Mouse (Mus musculus): Measurements from ENCODE around the gene Ugt1a8. TPM values are rescaled to one million over a fixed set of nuclear protein-coding genes. Genes with fewer than 3 reads are reported as not detected.

Ugt1a8 gene
- total and polyA plus RNA-seq, 2 experiments from 2014 or later = not detected

DNA sequence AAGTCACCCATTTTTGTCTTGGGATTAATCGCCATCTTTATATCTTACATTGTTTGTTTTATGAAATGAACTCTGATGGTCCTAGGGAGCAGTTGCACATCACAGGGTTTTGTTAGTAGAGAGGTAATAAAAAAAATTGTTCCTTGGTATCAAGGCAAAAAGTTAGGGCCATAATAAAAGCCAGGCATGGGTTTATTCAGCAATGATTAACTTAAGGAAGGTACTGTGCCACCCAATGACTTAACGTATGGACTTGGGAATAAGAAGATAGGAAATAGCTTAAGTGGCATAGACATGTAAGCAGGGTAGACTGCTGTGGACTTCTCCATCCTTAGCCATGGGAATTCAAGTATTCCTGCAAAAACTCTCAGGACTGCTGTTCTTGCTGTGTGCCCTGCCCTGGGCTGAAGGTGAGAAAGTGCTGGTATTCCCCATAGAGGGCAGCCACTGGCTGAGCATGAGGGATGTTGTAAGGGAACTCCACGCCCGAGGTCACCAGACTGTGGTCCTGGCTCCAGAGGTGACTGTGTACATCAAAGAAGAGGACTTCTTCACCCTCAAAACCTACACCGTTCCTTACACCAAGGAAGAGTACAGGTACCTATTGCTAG, 98.8 kb downstream of the Ugt1a8 start:
- no peak for ATAC-seq
- 88% methylated on average over 5 of the region's 5 CpGs for WGBS
- Histone ChIP-seq H3K4me2 (ENCODE audit: low read depth, low read length) (no peak overlapping the region), H3K4me3 (ENCODE audit: low read length) (no peak overlapping the region), H3K36me3 (ENCODE audit: insufficient read depth, low read length) (no peaks in the 10 kb centered on the region), H3K27me3 (ENCODE audit: insufficient read depth, low read length) (no peaks in the 10 kb centered on the region), H3K9ac (replicated peaks; ENCODE audit: low read length) (no peak overlapping the region), H3K9me3 (ENCODE audit: low read length) (no peaks in the 10 kb centered on the region), H3K27ac (no peak overlapping the region), H3K4me1 (ENCODE audit: insufficient read depth, low read length) (no peaks in the 10 kb centered on the region)
- no peak for DNase-seq (ENCODE audit: low spot score)
- TF ChIP-seq CTCF (IDR thresholded peaks at IDR 0.05; ENCODE audit: low read depth) = no peak

DNA sequence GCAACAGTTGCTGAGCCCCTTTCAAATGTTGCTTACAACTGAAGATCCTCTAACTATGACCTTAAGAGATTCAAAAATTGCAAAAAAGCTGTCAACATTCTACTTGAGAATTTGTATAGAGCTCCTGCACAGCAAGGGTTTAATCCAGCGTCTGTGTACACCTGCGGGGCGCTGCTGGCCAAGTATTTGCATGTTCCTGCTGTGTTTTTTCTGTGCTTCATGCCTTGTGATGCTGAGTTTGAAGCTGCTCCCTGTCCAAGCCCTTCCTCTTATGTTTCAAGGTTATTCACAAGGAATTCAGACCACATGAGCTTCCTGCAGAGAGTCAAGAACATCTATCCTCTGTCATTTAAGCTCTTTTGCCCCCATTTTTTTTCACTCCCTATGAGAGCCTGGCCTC, 104.5 kb downstream of the Ugt1a8 start:
- H3K9me3 ChIP-seq (ENCODE audit: low read length) = no peaks in the 10 kb centered on the region
- H3K4me1 ChIP-seq (ENCODE audit: insufficient read depth, low read length) = no peaks in the 10 kb centered on the region
- no peak for TF ChIP-seq CTCF (IDR thresholded peaks at IDR 0.05; ENCODE audit: low read depth)
- WGBS = 62% methylated on average over 3 of the region's 3 CpGs
- no peak overlapping the region for H3K4me3 ChIP-seq (ENCODE audit: low read length)
- H3K27ac ChIP-seq = no peak overlapping the region
- no peaks in the 10 kb centered on the region for H3K27me3 ChIP-seq (ENCODE audit: insufficient read depth, low read length)
- no peak overlapping the region for H3K9ac ChIP-seq (replicated peaks; ENCODE audit: low read length)
- ATAC-seq = no peak
- no peaks in the 10 kb centered on the region for H3K36me3 ChIP-seq (ENCODE audit: insufficient read depth, low read length)
- H3K4me2 ChIP-seq (ENCODE audit: low read depth, low read length) = no peak overlapping the region
- DNase-seq (ENCODE audit: low spot score) = no peak

DNA sequence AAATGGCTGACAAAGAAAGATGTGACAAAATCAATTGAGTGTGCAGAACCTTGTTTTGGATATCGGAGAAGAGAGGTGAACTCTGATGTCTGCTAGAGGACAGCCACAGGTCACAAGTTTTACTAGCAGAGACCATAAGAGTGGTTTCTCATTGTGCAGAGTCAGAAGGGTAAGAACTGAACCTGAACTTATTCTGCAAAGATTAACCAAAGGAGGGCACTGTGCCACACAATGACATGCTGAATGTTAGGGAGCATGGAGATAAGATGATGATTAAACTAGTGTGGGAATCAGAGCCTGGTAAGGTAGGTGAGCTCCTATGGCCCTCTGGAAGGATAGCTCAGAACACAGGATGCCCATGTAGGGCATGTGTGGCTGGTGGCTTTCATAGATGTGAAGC, 108.1 kb downstream of the Ugt1a8 start:
- Histone ChIP-seq H3K4me1 (ENCODE audit: insufficient read depth, low read length) (no peaks in the 10 kb centered on the region), H3K27ac (no peak overlapping the region), H3K9ac (replicated peaks; ENCODE audit: low read length) (no peak overlapping the region), H3K4me2 (ENCODE audit: low read depth, low read length) (no peak overlapping the region), H3K36me3 (ENCODE audit: insufficient read depth, low read length) (no peaks in the 10 kb centered on the region), H3K27me3 (ENCODE audit: insufficient read depth, low read length) (no peaks in the 10 kb centered on the region), H3K4me3 (ENCODE audit: low read length) (no peak overlapping the region), H3K9me3 (ENCODE audit: low read length) (no peaks in the 10 kb centered on the region)
- no peak for TF ChIP-seq CTCF (IDR thresholded peaks at IDR 0.05; ENCODE audit: low read depth)
- ATAC-seq = no peak
- WGBS = 86% methylated on average over 1 of the region's 1 CpGs
- no peak for DNase-seq (ENCODE audit: low spot score)

DNA sequence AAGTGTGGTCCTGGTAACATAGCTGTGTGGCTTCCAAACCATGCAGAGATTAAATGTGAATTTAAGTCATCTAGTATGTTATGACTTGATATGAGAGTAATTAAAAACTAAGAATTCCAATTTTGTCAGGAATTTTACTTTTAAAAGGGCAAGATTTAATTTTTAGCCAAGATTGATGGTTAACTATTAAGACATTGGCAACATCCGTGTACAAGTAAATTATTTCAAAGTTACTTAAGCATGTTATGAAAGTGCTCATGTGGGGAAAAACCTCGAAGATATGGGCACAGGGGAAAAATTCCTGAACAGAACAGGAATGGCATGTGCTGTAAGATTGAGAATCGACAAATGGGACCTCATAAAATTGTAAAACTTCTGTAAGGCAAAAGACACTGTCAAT, 109.8 kb downstream of the Ugt1a8 start:
- no peak for TF ChIP-seq CTCF (IDR thresholded peaks at IDR 0.05; ENCODE audit: low read depth)
- Histone ChIP-seq H3K27ac (no peak overlapping the region), H3K4me1 (ENCODE audit: insufficient read depth, low read length) (no peaks in the 10 kb centered on the region), H3K36me3 (ENCODE audit: insufficient read depth, low read length) (no peaks in the 10 kb centered on the region), H3K27me3 (ENCODE audit: insufficient read depth, low read length) (no peaks in the 10 kb centered on the region), H3K9ac (replicated peaks; ENCODE audit: low read length) (no peak overlapping the region), H3K4me2 (ENCODE audit: low read depth, low read length) (no peak overlapping the region), H3K9me3 (ENCODE audit: low read length) (no peaks in the 10 kb centered on the region), H3K4me3 (ENCODE audit: low read length) (no peak overlapping the region)
- DNase-seq (ENCODE audit: low spot score) (no peak), ATAC-seq (no peak)
- WGBS = 72% methylated on average over 3 of the region's 3 CpGs

DNA sequence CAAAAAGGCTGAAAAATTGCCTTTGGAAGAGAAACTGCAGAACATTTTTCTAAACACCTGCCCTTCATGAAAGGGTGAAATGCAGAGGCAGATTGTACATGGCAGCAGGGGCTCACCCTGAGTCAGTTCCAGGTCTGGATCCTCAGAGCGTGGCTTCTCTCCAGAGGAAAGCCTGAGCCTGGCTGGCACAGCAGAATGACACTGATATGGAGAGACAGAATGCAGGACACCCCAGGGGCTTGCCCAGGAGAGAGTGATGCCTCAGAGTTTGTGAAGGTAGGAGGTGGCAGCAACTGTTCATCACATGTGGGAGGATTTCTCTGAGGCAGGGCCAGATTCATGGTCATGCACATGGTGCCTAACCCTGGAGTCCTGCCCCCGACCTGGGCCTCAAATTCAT, 112.4 kb downstream of the Ugt1a8 start:
- no peak for TF ChIP-seq CTCF (IDR thresholded peaks at IDR 0.05; ENCODE audit: low read depth)
- Histone ChIP-seq H3K4me3 (ENCODE audit: low read length) (no peak overlapping the region), H3K9ac (replicated peaks; ENCODE audit: low read length) (no peak overlapping the region), H3K36me3 (ENCODE audit: insufficient read depth, low read length) (no peaks in the 10 kb centered on the region), H3K27me3 (ENCODE audit: insufficient read depth, low read length) (no peaks in the 10 kb centered on the region), H3K9me3 (ENCODE audit: low read length) (no peaks in the 10 kb centered on the region), H3K4me2 (ENCODE audit: low read depth, low read length) (no peak overlapping the region), H3K4me1 (ENCODE audit: insufficient read depth, low read length) (no peaks in the 10 kb centered on the region; the same call in 1 of the 2 replicates), H3K27ac (no peak overlapping the region)
- ATAC-seq (no peak), DNase-seq (ENCODE audit: low spot score) (no peak)
- 53% methylated on average over 2 of the region's 2 CpGs for WGBS

DNA sequence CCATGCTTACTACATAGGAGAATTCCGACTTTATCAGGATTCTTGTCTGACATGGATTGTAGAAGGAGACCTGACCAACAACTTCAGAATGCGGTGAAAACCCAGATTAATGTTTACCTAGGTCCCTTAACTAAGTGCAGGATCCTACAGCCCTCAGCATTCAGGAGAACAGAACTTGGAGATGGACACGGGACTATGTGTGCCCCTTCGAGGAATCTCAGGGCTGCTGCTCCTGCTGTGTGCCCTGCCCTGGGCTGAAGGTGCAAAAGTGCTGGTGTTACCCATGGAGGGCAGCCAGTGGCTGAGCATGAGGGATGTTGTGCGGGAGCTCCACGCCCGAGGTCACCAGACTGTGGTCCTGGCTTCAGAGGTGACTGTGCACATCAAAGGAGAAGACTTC, 112.8 kb downstream of the Ugt1a8 start, which contains the start of gene Ugt1a2:
Gene Ugt1a2, plus strand, starts transcription at position 146 of the 400 bp plus-strand sequence.
- no peak for ATAC-seq
- TF ChIP-seq CTCF (IDR thresholded peaks at IDR 0.05; ENCODE audit: low read depth) = no peak
- no peak for DNase-seq (ENCODE audit: low spot score)
- Histone ChIP-seq H3K36me3 (ENCODE audit: insufficient read depth, low read length) (no peaks in the 10 kb centered on the region), H3K4me1 (ENCODE audit: insufficient read depth, low read length) (peaks cover 4% of the 10 kb centered on the region; the same call in 1 of the 2 replicates), H3K27me3 (ENCODE audit: insufficient read depth, low read length) (no peaks in the 10 kb centered on the region), H3K4me2 (ENCODE audit: low read depth, low read length) (no peak within 1 kb of the TSS), H3K4me3 (ENCODE audit: low read length) (no peak within 1 kb of the TSS), H3K9me3 (ENCODE audit: low read length) (no peaks in the 10 kb centered on the region), H3K9ac (replicated peaks; ENCODE audit: low read length) (no peak within 1 kb of the TSS), H3K27ac (no peak within 1 kb of the TSS)
- WGBS = 86% methylated on average over 7 of the region's 7 CpGs

DNA sequence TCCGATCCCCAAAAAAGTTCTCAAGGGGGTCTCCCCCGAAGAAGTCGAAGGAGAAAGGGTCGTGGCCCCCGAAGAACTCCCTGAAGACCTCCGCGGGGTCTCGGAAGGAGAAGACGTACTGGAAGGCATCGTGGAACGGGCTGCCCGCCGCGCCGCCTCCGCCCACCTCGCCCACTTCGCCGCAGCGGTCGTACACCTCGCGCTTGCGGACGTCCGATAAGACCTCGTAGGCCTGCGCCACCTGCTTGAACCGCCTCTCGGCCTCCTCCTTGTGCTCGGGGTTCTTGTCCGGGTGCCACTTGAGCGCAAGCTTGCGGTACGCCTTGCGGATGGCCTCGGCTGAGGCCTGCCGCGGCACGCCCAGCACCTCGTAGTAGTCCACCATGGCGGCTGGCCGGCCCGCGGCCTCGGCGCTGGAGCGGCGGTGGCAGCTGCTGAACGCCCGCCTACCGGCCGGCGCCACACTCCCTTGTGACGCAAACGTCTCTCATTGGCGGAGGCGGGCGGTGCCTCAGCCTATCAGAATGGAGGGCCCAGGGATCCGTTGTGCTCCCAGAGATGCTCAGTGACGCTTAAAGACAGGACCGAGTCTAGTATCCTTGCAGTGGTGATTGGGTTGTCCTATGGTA, 117.8 kb downstream of the Ugt1a8 start, which contains the start of gene Dnajb3:
Gene Dnajb3, minus strand, starts transcription at position 489 of the 629 bp plus-strand sequence.
- H3K9me3 ChIP-seq (ENCODE audit: low read length) = no peaks in the 10 kb centered on the region
- ATAC-seq (peak; percentile 99), DNase-seq (ENCODE audit: low spot score) (peak; percentile 93)
- no peaks in the 10 kb centered on the region for H3K36me3 ChIP-seq (ENCODE audit: insufficient read depth, low read length)
- peaks cover 4% of the 10 kb centered on the region; the same call in 1 of the 2 replicates for H3K4me1 ChIP-seq (ENCODE audit: insufficient read depth, low read length)
- peak within 1 kb of the TSS; percentile 48; the same call in 1 of the 2 replicates for H3K27ac ChIP-seq
- WGBS = 6% methylated on average over 62 of the region's 62 CpGs
- peak within 1 kb of the TSS; percentile 40 for H3K4me3 ChIP-seq (ENCODE audit: low read length)
- H3K4me2 ChIP-seq (ENCODE audit: low read depth, low read length) = peak within 1 kb of the TSS; percentile 74
- peak within 1 kb of the TSS; percentile 58 for H3K9ac ChIP-seq (replicated peaks; ENCODE audit: low read length)
- no peak for TF ChIP-seq CTCF (IDR thresholded peaks at IDR 0.05; ENCODE audit: low read depth)
- no peaks in the 10 kb centered on the region for H3K27me3 ChIP-seq (ENCODE audit: insufficient read depth, low read length)

Data from hindbrain, postnatal 0 days (tissue).